Mouse (Mus musculus) stomach, embryonic 16.5 days (tissue): ENCODE measurements at regions not wholly inside any gene's neighbourhood (a gene's known extent, or its start where the extent isn't known, plus 50 kb on each side); places are given as distances from the start of the nearest gene placed in this dataset.
A peak's percentile ranks its signal among the peaks of the same experiment; 100 is the strongest.

ENCODE experiments used
- ATAC-seq: fragments of 200-750 bp; cut with Nextera tagmentation; 2 replicates; pipeline ENCODE4 v1.8.0; 2017; ENCODE audit warnings: moderate number of reproducible peaks, moderate TSS enrichment; ENCODE audit not compliant: insufficient read depth, low FRiP score
- H3K27ac ChIP-seq: fragments of 300-500 bp; sonication (generic); 2 replicates; pipeline ENCODE4 v1.5.1; 2014; ENCODE audit warnings: low read length
- H3K27me3 ChIP-seq: fragments of 300-500 bp; sonication (generic); 2 replicates; pipeline ENCODE4 v1.6.1; 2014; ENCODE audit warnings: low read length, control low read depth, mixed read lengths; ENCODE audit not compliant: control insufficient read depth, insufficient read depth
- H3K36me3 ChIP-seq: fragments of 300-500 bp; sonication (generic); 2 replicates; pipeline ENCODE4 v1.6.1; 2014; ENCODE audit warnings: low read length; ENCODE audit not compliant: control insufficient read depth, insufficient read depth
- H3K4me1 ChIP-seq: fragments of 300-500 bp; sonication (generic); 2 replicates; pipeline ENCODE4 v1.6.1; 2014; ENCODE audit warnings: low read length, control low read depth, mixed read lengths; ENCODE audit not compliant: control insufficient read depth, insufficient read depth
- H3K4me2 ChIP-seq: fragments of 300-500 bp; sonication (generic); 2 replicates; pipeline ENCODE4 v1.6.1; 2014; ENCODE audit warnings: low read depth, low read length, mixed read lengths
- H3K4me3 ChIP-seq: fragments of 300-500 bp; sonication (generic); replicated peaks from 2 replicates; pipeline ENCODE4 v1.5.1; 2014; ENCODE audit warnings: mild to moderate bottlenecking, low read length
- H3K9ac ChIP-seq: fragments of 300-500 bp; sonication (generic); 2 replicates; pipeline ENCODE4 v1.6.1; 2014; ENCODE audit warnings: low read length
- H3K9me3 ChIP-seq: fragments of 300-500 bp; sonication (generic); replicated peaks from 2 replicates; pipeline ENCODE4 v1.6.1; 2016; ENCODE audit warnings: low read length, control low read depth; ENCODE audit not compliant: control insufficient read depth
- WGBS: fragments of 180-500 bp; shearing (Covaris S2); extraction: QIAGEN DNeasy Blood & Tissue Kit; methylation state at CpG from one replicate; pipeline ENCODE4 v1.1.7; 2014; 5-methylcytosine and 5-hydroxymethylcytosine counted together

DNA sequence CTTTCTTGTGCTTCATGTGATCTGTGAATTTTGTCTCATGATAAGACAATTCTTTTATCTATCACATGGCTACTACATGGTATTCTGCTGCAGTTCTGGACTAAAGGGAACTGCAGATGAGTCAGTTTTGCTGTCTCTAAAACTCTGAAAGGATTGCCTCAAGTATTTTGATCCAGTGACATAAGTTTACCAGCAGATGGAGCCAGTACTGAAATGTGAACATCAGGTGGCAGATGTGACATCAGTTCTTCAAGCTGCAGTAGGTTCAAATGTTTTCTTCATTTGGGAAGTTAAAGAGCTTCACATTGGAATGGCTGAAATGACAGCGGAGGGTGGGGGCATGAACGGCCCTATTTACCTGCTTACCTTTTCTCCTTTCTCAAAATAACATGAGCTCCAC, 170.0 kb upstream of the Ift57 start:
- no peak for ATAC-seq
- 64% methylated on average over 2 of the region's 2 CpGs for WGBS
- H3K27me3 ChIP-seq, result no peaks in the 10 kb centered on the region

GRCm38 (mm10) chr16:49530051-49530450, 169.0 kb upstream of the Ift57 start:
- H3K4me3 ChIP-seq, result no peak overlapping the region
- H3K9ac ChIP-seq, result no peak overlapping the region
- H3K9me3 ChIP-seq, result no peaks in the 10 kb centered on the region
- no peaks in the 10 kb centered on the region for H3K27me3 ChIP-seq
- no peak overlapping the region for H3K4me2 ChIP-seq
- WGBS, result 86% methylated on average over 5 of the region's 5 CpGs
- H3K4me1 ChIP-seq, result peaks cover 5% of the 10 kb centered on the region; the same call in 1 of the 2 replicates
- no peak overlapping the region for H3K27ac ChIP-seq
- no peaks in the 10 kb centered on the region for H3K36me3 ChIP-seq
- ATAC-seq, result no peak

More for the DNA sequence above, 170.0 kb upstream of the Ift57 start:
- H3K9ac ChIP-seq, result no peak overlapping the region
- H3K4me3 ChIP-seq, result no peak overlapping the region
- no peak overlapping the region for H3K27ac ChIP-seq
- no peaks in the 10 kb centered on the region for H3K9me3 ChIP-seq
- no peak overlapping the region for H3K4me2 ChIP-seq
- no peaks in the 10 kb centered on the region for H3K36me3 ChIP-seq
- peaks cover 5% of the 10 kb centered on the region; the same call in 1 of the 2 replicates for H3K4me1 ChIP-seq

DNA sequence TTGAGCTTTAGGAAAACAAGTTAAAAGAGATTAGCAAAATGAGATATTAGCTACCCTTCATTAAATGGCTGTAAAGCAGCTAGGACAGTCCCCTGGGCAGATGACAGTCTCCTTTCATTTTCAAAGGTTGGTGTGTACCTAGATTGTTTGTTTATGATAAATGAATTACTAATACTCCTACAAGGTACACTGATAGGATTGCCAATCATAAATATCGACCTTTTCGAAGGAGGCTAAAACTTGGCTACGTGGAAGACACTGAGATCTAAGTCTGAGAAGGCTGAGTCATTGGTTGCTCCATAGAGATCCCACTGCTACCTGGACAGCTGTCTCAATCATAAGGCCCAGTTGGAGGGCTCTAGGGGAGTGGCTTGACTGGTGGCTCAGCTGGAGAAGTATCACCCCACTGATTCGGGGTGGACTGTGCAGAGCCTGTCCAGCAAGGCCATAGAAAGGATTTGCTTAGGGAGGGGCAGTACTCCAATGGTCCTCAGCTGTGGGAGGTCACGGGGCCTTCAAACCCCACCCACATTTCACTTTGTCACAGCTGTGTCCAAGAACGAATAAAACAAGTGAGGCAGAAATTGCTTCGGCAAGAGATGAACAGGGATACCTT, 166.9 kb upstream of the Ift57 start:
- no peaks in the 10 kb centered on the region for H3K27me3 ChIP-seq
- no peak overlapping the region for H3K9ac ChIP-seq
- no peak overlapping the region for H3K4me3 ChIP-seq
- no peaks in the 10 kb centered on the region for H3K36me3 ChIP-seq
- H3K9me3 ChIP-seq, result no peaks in the 10 kb centered on the region
- no peak overlapping the region for H3K27ac ChIP-seq
- no peak overlapping the region for H3K4me2 ChIP-seq
- 68% methylated on average over 7 of the region's 7 CpGs for WGBS
- peaks cover 5% of the 10 kb centered on the region; the same call in 1 of the 2 replicates for H3K4me1 ChIP-seq
- no peak for ATAC-seq

- Histone ChIP-seq H3K4me3 (no peak overlapping the region), H3K4me2 (no peak overlapping the region), H3K36me3 (no peaks in the 10 kb centered on the region), H3K9me3 (no peaks in the 10 kb centered on the region), H3K4me1 (peaks cover 5% of the 10 kb centered on the region; the same call in 1 of the 2 replicates), H3K9ac (no peak overlapping the region), H3K27ac (no peak overlapping the region), H3K27me3 (no peaks in the 10 kb centered on the region)
- peak; percentile 60; the same call in 1 of the 2 replicates for ATAC-seq
- 20% methylated on average over 4 of the region's 4 CpGs for WGBS
Measured at GRCm38 (mm10) chr16:49533498-49533998, 165.5 kb upstream of the Ift57 start.

- Histone ChIP-seq H3K27me3 (no peaks in the 10 kb centered on the region), H3K27ac (no peak overlapping the region), H3K4me2 (no peak overlapping the region), H3K4me1 (no peaks in the 10 kb centered on the region), H3K4me3 (no peak overlapping the region), H3K9ac (no peak overlapping the region), H3K36me3 (no peaks in the 10 kb centered on the region), H3K9me3 (no peaks in the 10 kb centered on the region)
- ATAC-seq, result no peak
- 70% methylated on average over 3 of the region's 3 CpGs for WGBS
Measured at GRCm38 (mm10) chr16:49550231-49550630, 148.8 kb upstream of the Ift57 start.

DNA sequence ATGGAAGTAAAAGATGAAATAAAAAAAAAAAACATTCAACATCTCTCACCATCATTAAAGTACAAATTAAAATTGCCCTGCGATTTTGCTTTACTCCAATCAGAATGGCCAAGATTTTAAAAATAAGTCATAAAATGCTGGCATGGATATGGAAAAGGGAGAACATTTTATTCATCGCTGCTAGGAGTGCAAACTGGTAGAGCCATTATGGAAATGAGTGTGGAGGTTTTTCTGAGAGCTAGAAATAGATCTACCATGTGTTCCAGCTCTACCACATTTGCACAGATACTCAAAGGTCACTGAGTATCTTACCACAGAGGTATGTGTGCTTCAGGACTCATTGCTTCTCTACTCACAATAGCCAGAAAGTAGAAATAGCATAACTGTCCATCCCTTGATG, 129.0 kb upstream of the Ift57 start:
- H3K9me3 ChIP-seq, result no peaks in the 10 kb centered on the region
- H3K9ac ChIP-seq, result no peak overlapping the region
- 94% methylated on average over 2 of the region's 2 CpGs for WGBS
- H3K27me3 ChIP-seq, result no peaks in the 10 kb centered on the region
- H3K36me3 ChIP-seq, result no peaks in the 10 kb centered on the region
- H3K4me3 ChIP-seq, result no peak overlapping the region
- H3K27ac ChIP-seq, result no peak overlapping the region
- no peaks in the 10 kb centered on the region for H3K4me1 ChIP-seq
- no peak overlapping the region for H3K4me2 ChIP-seq
- ATAC-seq, result no peak

- Histone ChIP-seq H3K4me2 (no peak overlapping the region), H3K4me1 (no peaks in the 10 kb centered on the region), H3K9ac (no peak overlapping the region), H3K4me3 (no peak overlapping the region), H3K9me3 (no peaks in the 10 kb centered on the region), H3K36me3 (no peaks in the 10 kb centered on the region), H3K27me3 (no peaks in the 10 kb centered on the region), H3K27ac (no peak overlapping the region)
- peak; percentile 62; the same call in 1 of the 2 replicates for ATAC-seq
- 63% methylated on average over 12 of the region's 12 CpGs for WGBS
Measured at GRCm38 (mm10) chr16:49572485-49573170, 126.4 kb upstream of the Ift57 start.

GRCm38 (mm10) chr16:49573171-49573517, 125.9 kb upstream of the Ift57 start:
- Histone ChIP-seq H3K27me3 (no peaks in the 10 kb centered on the region), H3K36me3 (no peaks in the 10 kb centered on the region), H3K9me3 (no peaks in the 10 kb centered on the region), H3K4me3 (no peak overlapping the region), H3K4me1 (no peaks in the 10 kb centered on the region), H3K27ac (no peak overlapping the region), H3K9ac (no peak overlapping the region), H3K4me2 (no peak overlapping the region)
- 63% methylated on average over 3 of the region's 3 CpGs for WGBS
- no peak for ATAC-seq

- ATAC-seq, result 0 out of 2 replicates have a peak, but pooled peaks have one; percentile 64
- H3K4me1 ChIP-seq, result no peaks in the 10 kb centered on the region
- no peaks in the 10 kb centered on the region for H3K36me3 ChIP-seq
- H3K9ac ChIP-seq, result no peak overlapping the region
- H3K4me2 ChIP-seq, result no peak overlapping the region
- no peaks in the 10 kb centered on the region for H3K9me3 ChIP-seq
- H3K4me3 ChIP-seq, result no peak overlapping the region
- WGBS, result 37% methylated on average over 4 of the region's 4 CpGs
- no peaks in the 10 kb centered on the region for H3K27me3 ChIP-seq
- no peak overlapping the region for H3K27ac ChIP-seq
Measured at GRCm38 (mm10) chr16:49578976-49579375, 120.1 kb upstream of the Ift57 start.
